In genomic region chr9:34381601-34382000, GRCm38 (mm10) we compare ENCODE assay signal across 19 mouse cellular contexts.
DNase-seq lines count a peak whose midpoint lies in the region; ATAC-seq and TF ChIP-seq lines count a peak whose summit lies in the region.
"Had no signal": no experiment of that assay in that cellular context is flagged by ENCODE, and none has a peak within 500 bp of the region (broad histone marks: within the 10 kb centered on the region; RNA-seq: fewer than 3 reads in every experiment).

No protein-coding gene starts in this region.

- TF ChIP-seq EP300 in liver, postnatal 0 days (IDR thresholded peaks at IDR 0.05; ENCODE audit: low read depth) = no peak

- no peaks in the 10 kb centered on the region for H3K9me3 ChIP-seq in limb, embryonic 10.5 days (replicated peaks)
- no peaks in the 10 kb centered on the region for H3K9me3 ChIP-seq in liver, postnatal 0 days (ENCODE audit: low read length)
- H3K9me3 ChIP-seq: embryonic facial prominence, embryonic 13.5 days; forebrain, embryonic 13.5 days; heart, embryonic 12.5 days; hindbrain, embryonic 13.5 days had no signal

- no peak for TF ChIP-seq CTCF in liver, postnatal 0 days (IDR thresholded peaks at IDR 0.05; ENCODE audit: low read depth)

- no peak overlapping the region for H3K4me2 ChIP-seq in liver, postnatal 0 days (ENCODE audit: low read depth, low read length)
- H3K4me2 ChIP-seq: embryonic facial prominence, embryonic 13.5 days; forebrain, embryonic 13.5 days; heart, embryonic 12.5 days; hindbrain, embryonic 13.5 days had no signal

- no peaks in the 10 kb centered on the region for H3K4me1 ChIP-seq in limb, embryonic 10.5 days
- H3K4me1 ChIP-seq in liver, postnatal 0 days (ENCODE audit: insufficient read depth) = no peaks in the 10 kb centered on the region
- H3K4me1 ChIP-seq: embryonic facial prominence, embryonic 13.5 days; heart, embryonic 12.5 days; hindbrain, embryonic 13.5 days had no signal

- no peak for ATAC-seq in liver, postnatal 0 days
- ATAC-seq: forebrain, embryonic 13.5 days; forebrain, postnatal 0 days; intestine, embryonic 16.5 days had no signal

- H3K36me3 ChIP-seq in limb, embryonic 10.5 days = no peaks in the 10 kb centered on the region
- no peaks in the 10 kb centered on the region for H3K36me3 ChIP-seq in liver, postnatal 0 days (replicated peaks; ENCODE audit: insufficient read depth, low read length)
- H3K36me3 ChIP-seq: embryonic facial prominence, embryonic 13.5 days; heart, embryonic 12.5 days; hindbrain, embryonic 13.5 days had no signal

- WGBS in limb, embryonic 10.5 days = 85% methylated on average over 3 of the region's 3 CpGs
- WGBS in liver, postnatal 0 days (ENCODE audit: insufficient replicate concordance) = 79% methylated on average over 3 of the region's 3 CpGs

- H3K27ac ChIP-seq in limb, embryonic 10.5 days = no peak overlapping the region
- no peak overlapping the region for H3K27ac ChIP-seq in liver, postnatal 0 days (ENCODE audit: low read depth)
- H3K27ac ChIP-seq: embryonic facial prominence, embryonic 13.5 days; forebrain, embryonic 13.5 days; hindbrain, embryonic 13.5 days had no signal

- H3K4me3 ChIP-seq in limb, embryonic 10.5 days = no peak overlapping the region
- no peak overlapping the region for H3K4me3 ChIP-seq in liver, postnatal 0 days (ENCODE audit: low read depth, low read length)
- H3K4me3 ChIP-seq: embryonic facial prominence, embryonic 13.5 days; forebrain, embryonic 13.5 days; heart, embryonic 12.5 days; hindbrain, embryonic 13.5 days had no signal

- intact Hi-C loops in heart, postnatal 25 days (cut with DNase I) = no loop called here

- DNase-seq in adrenal gland, postnatal 10 days = peak; percentile 50
- DNase-seq in adrenal gland, postnatal 4 days (ENCODE audit: low spot score in 2 of 2) = no peak
- peak; percentile 85 for DNase-seq in heart, adult 11 months
- no peak for DNase-seq in heart, postnatal 25 days (ENCODE audit: low spot score)
- DNase-seq in R1 (ENCODE audit: low read depth, low spot score) = peak; percentile 4
- peak; percentile 19 for DNase-seq in adrenal gland, postnatal 25 days
- DNase-seq in limb, embryonic 10.5 days (ENCODE audit: low spot score) = no peak
- no peak for DNase-seq in liver, postnatal 0 days
- DNase-seq: cerebellum, adult 11-12 months; cerebellum, adult 9-11 months; cerebellum, postnatal 36 days; forebrain, postnatal 0 days; heart, postnatal 4 days; kidney, adult 8-10 months had no signal

- no peaks in the 10 kb centered on the region for H3K27me3 ChIP-seq in limb, embryonic 10.5 days (ENCODE audit: low read depth, poor library complexity, severe bottlenecking)
- no peaks in the 10 kb centered on the region for H3K27me3 ChIP-seq in liver, postnatal 0 days (ENCODE audit: insufficient read depth, low read length)
- H3K27me3 ChIP-seq: embryonic facial prominence, embryonic 13.5 days; forebrain, embryonic 13.5 days; heart, embryonic 12.5 days; hindbrain, embryonic 13.5 days had no signal

- H3K9ac ChIP-seq in liver, postnatal 0 days (replicated peaks) = no peak overlapping the region
- H3K9ac ChIP-seq: embryonic facial prominence, embryonic 13.5 days; forebrain, embryonic 13.5 days; forebrain, postnatal 0 days; heart, embryonic 12.5 days; hindbrain, embryonic 13.5 days had no signal

Comparison
In these comparisons a context has a peak if more than half of its experiments do, and no peak if none do; other contexts are left out.
1. DNase-seq: peak in adrenal gland, postnatal 10 days (single experiment), heart, adult 11 months (single experiment), R1 (single experiment) and adrenal gland, postnatal 25 days (single experiment); none in adrenal gland, postnatal 4 days (0 of 2), heart, postnatal 25 days (single experiment), limb, embryonic 10.5 days (single experiment) and liver, postnatal 0 days (single experiment).